Mouse (Mus musculus) thymus, postnatal 25 days (tissue): ENCODE measurements around the gene Foxk2.

Experiments
- DNase-seq: peaks from one replicate; pipeline ENCODE4 v3.0.0; 2022

The Foxk2 gene

DNA sequence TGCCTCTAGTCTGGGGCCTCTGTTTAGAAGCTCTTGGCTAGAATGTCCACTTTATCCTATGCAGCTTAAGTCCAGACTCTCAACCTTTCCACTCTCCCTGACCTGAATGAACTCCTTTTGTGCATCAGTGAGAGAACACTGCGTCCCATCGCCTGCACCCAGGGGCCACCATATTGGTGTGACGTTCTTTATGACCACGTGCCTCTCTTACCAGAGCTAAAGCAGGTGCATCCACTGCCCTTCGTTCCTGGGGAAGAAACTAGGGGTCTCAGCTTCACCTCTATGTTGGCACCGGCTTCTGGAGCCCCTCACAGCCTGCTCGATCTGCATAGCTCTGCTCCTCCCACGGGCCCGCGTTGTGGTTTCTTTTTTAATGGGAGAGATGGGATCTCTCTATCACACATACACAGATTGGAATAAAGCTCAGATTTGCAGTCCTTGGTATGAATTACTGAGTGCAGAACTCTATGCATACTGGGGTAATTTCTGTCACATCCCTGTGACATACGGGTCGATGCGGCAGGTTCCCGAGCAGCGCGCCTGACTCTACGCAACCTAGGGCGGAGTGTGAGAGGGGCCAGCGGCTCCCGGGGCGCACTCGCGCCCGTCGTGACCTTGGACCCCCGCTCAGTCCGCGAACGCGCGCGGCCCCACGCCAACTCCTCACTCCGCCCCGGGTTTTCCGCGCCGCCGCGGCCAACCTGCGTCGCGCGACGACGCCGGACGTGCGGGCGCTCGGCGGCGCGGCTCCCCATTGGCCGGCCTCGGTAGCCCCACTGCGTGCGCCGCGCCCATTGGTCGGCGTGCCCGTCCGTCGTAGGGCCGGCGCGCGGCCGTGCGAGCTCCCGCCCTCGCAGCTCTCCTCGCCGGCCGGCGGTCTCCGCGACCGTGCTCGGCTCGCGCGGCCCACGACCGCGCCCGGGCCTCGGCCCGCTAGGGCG, at the start of gene Foxk2:
Gene Foxk2 (plus strand): TSS at position 831 of the 941 bp plus-strand sequence.
- peak; percentile 91 for DNase-seq

DNA sequence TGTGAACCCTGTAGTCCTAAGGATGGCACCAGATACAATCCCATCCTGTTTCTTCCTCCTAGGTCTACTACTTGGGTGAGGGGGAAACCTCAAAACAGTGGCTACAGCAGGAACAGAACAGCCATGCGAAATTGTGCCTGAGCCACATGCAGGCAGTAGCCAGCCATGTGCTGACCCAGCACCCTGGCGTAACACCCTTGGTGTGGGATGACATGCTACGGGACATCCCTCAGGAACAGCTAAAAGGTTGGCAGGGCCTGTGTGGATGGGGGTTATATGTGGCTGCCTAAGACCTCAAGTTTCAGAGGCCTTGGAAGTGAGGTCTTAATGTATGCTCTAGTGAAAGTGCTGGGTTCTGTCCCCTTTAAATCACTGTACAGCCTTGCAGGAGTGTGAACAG, 43.0 kb upstream of the Foxk2 start:
- no peak for DNase-seq

DNA sequence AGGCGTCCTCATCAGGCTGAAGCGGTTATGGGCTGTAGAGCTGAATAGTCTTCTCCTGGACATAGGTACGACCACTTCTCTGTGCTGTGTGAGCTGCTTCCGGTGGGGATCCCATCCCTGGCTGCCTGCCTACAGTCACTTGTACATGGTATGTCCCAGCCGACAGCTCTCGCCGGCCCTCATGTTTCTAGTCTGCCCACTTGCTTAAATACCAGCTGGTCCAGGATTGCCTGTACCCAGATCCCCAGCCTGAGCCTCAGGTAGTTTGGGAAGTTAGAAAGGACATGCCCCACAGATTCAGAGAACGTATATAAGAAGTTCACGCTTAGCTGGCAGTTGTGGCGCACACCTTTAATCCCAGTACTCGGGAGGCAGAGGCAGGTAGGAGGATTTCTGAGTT, 40.0 kb upstream of the Foxk2 start:
- DNase-seq, result no peak

- no peak for DNase-seq
Observed at GRCm38 (mm10) chr11:121220771-121221170, 39.0 kb upstream of the Foxk2 start.

GRCm38 (mm10) chr11:121221321-121222010, 38.3 kb upstream of the Foxk2 start:
- no peak for DNase-seq

DNA sequence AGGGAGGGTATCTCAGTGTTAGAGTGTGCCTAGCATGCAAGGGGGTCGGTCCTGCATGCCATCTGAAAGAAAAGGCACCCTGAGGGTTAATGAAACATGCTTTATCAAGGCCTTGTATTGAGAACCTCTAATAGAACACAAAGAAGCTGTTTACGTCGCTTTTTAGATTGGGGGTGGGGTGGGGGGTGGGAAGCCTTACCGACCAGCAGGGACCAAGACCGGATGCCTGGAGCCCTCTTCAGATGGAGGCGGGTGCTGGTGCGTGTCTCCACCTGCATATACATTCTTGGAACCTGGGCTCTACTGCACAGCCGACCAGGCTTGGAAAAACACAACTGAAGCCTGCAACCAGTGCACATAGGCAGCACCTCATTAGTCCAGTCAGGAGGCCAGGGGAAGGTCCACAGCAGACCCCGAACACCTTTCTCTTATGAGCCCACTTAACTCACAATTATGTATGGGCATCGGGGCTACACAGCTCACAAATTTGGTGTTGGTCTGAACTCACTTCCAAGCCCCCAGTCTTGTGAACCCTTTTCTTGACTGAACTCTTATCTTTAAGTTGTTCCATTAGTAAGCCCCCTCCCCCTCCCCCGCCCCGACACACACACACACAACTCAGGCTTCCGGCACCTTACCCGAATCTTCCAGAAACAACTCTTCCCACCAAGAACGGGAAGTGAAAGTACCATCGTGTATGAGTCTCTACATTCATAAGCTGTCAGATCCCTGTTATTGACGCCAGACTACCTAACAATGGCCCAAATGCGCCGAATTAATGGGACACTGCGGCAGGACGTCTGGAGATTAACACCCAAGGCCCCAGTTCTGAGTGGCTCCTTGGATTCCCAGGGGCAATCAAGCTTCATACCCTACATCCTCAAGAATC, 31.4 kb upstream of the Foxk2 start:
- DNase-seq, result peak; percentile 25

DNA sequence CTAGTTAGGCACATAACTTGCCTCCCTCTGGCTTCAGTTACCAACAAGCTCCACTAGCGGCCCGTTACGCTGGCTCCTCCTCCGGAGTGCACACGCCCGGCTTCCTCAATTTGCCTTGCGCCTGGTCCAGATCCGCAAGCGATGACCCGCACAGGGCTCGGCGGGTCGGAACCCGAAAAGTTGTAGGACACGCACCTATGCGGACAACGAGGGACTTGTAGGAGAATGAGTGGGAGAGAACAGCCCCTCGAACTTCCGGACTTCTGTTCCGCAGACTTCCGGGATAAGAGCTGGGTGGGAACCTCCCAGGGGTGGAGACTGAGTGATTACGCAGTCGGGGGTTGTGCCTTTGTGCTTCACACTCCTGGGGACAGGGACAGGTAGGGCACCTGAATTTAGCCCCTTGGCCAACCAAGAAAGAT, 30.8 kb upstream of the Foxk2 start, which contains the start of gene Cybc1:
Gene Cybc1 (minus strand): TSS at position 305 of the 422 bp plus-strand sequence.
- peak; percentile 84 for DNase-seq

GRCm38 (mm10) chr11:121231191-121231590, 28.6 kb upstream of the Foxk2 start:
- no peak for DNase-seq

DNA sequence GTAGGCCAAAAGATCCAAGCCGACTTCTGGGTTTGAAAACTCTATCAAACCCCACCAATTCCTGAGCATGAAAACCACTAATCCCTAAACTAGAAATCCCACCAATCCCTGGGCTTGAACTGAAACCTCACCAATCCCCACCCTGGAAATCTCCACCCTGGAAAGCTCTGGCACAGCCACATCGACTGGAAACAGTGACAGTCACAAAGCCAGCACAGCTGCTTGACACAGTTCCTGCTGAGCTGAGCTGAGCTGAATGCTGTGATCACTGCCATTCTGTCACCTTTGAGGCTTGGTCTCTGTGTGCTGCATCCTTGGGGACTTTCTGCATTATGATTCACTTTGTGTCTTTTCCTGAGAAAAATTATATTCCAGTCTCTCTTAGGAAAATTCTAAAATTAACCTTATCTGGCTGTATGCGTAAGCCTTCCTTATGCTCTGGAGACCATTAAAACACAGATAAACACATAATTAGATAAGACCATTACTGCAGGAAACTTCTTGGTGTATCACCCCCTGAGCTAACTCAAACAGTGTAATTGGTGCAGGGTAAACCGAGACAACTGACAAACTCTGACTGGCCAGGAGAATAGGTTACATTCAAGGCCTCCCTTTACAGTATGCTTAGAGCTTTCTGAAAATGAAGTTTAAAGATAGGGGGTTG, 28.0 kb upstream of the Foxk2 start:
- no peak for DNase-seq

- DNase-seq, result no peak
Observed at GRCm38 (mm10) chr11:121232706-121233105, 27.1 kb upstream of the Foxk2 start.

- DNase-seq, result peak; percentile 80
Observed at GRCm38 (mm10) chr11:121235475-121236238, 24.1 kb upstream of the Foxk2 start.

DNA sequence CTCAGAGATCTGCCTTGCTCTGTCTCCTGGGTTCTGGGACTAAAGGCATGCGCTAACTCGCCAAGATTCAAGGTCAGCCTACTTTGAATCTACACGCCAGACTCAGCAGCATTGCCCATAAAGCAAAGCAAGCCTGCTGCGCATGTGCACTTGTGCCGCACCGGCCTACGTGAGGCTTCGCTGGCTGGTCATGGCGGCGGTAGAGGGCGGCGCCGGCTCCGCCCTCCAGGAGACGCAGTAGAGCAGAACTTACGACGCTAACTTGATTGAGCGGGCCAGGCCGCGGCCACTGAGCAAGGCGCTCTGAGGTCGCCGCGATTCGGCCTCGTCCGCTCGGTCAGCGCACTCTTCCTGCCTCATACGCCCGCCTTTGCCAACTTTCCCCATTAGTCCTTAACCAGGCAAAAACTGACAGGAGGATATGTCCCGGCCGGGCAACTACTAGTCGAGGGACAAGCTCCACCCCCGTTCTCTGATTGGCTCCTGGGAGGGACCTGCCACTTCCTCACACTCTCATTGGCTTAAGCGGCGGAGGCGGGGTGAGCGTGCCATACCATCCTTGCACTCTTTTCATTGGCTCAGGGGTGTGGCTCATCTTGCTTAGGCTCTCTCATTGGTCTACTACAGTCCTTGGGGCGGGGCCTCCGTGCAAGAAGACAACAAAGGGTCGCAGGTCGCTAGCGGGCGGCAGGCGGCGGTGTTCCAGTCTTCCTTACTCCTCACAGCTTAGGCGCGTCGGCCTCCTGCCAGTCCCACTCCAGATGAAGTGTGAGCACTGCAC, 23.0 kb upstream of the Foxk2 start, which contains the start of gene Narf:
Gene Narf (plus strand): TSS at position 690 of the 781 bp plus-strand sequence.
- peak; percentile 98 for DNase-seq

GRCm38 (mm10) chr11:121237345-121238128, 22.3 kb upstream of the Foxk2 start:
- no peak for DNase-seq

DNA sequence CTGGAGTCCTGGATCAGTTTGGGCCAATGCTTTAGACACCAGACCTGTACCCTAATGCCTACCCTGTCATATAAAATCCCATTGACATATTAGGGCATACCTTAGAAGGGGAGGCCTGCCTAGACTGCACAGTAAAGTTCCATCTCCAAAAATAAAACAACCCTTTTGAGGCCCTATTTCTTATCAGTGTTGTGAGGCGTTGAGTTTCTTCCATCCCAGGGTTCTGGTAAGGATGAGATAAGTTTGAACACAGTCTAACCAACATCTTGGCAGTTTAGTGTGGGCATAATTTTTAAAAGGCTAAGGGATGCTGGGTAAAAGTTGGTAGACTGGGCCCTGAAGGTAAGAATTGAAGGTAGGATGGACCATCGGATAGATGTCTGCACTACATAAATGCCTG, 20.1 kb upstream of the Foxk2 start:
- DNase-seq, result no peak

DNA sequence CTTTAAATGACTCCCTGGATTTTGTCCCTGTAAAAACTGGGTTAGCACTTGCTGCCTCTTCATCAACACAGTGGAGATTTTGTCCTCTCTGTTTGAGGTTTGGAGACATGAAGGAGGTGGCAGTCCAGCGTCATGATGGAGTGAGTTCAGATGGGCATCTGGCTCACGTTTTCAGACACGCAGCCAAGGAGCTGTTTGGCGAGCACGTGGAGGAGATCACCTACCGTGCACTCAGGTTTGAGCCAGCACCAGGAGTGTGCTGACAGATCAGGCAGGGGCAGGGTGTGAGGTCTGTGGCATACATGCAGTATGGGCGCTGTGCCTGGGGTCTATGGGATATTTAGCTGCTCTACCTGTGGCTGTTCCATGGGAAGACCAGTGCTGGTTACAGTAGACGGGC, 9.6 kb upstream of the Foxk2 start:
- DNase-seq, result no peak

DNA sequence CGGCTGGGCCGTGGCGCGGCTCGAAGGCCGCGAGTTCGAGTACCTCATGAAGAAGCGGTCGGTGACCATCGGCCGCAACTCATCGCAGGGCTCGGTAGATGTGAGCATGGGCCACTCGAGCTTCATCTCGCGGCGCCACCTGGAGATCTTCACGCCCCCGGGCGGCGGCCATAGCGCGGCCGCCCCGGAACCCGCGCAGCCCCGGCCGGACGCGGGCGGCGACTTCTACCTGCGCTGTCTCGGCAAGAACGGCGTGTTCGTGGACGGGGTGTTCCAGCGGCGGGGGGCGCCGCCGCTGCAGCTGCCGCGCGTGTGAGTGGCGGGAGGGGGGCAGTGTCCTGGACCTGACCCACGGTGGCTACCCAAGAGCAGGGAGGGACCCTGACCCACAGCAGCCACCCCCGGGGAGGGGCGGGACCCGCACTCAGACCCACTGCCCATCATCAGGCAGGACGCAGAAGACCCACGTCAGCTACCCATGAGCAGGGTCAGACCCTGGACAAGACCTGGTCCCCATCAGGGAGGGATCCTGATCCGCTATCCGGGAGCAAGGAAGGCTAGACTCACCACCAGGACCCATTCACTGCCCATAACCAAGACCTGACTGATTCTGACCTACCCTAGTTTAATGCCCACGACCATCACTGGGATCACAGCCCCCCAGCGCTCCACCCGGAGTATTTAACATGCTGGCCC, 569 bp downstream of the Foxk2 start:
- peak; percentile 44 for DNase-seq

DNA sequence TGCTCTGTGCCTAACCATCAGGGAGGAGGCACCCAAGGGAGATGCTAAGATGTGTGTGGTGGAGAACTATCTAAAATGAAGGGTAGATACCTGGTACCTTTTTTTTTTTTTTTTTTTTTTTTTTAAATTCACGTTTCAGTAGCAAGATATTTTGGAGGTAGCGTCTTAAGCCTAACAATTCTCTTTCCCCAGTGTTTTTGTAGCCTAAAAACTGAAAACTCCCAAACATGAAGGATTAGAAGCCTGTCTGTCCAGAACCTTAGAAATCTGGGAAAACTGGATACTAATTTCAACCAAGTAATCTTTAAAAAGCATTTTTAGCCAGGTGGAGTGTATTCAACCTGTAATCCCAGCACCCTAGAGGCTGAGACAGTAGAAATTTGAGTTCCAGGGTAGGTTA, 1.3 kb downstream of the Foxk2 start:
- DNase-seq, result no peak

DNA sequence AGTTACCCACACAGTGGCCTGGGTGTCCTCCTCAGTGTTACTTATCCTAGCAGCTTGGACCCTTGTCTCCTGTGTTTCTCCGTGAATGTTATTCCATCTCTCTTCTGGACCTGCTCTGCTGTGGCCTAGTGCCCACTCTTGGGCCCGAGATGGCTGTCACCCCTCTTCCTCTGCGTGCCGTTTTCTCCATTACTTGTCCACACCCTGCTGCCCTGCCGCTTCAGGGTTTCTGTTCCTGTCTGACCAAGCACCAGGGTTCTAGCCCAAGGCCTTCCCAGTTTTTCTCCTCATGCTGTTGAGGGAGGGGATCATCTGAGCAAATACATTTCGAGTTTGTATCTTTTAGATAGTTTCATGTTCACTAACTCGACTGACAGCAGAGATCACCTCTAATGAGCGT, 17.7 kb downstream of the Foxk2 start:
- no peak for DNase-seq

DNA sequence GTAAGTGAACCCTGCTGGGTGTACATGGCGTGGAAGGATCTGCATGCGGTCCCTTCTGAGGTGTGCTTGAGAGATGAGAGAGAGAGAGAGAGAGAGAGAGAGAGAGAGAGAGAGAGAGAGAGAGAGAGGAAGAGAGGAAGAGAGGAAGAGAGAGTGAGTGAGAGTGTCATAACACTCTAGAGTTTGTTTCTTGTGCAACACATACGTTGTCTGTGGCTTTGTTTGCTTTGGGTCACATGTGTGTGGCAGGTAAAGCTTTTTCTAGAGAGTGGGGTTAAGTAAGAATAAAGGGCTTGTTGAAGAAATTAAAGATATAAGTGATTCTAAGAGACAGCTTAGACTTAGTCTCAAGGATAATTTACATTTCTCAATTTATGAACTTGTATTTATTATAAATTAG, 18.2 kb downstream of the Foxk2 start:
- no peak for DNase-seq
